Mouse (Mus musculus): ENCODE measurements at regions not wholly inside any gene's neighbourhood (a gene's known extent, or its start where the extent isn't known, plus 50 kb on each side); places are given as distances from the start of the nearest gene placed in this dataset.

- peaks cover under 1% of the 10 kb centered on the region; the same call in 1 of the 2 replicates for H3K27me3 ChIP-seq (ENCODE audit: insufficient read depth, low read length)
- H3K4me3 ChIP-seq (replicated peaks; ENCODE audit: low read length), result no peak overlapping the region
- no peaks in the 10 kb centered on the region for H3K9me3 ChIP-seq (ENCODE audit: low read length)
- TF ChIP-seq CTCF (conservative IDR thresholded peaks at IDR 0.05; ENCODE audit: low read length) (no peak), POU5F1 (IDR thresholded peaks at IDR 0.05; ENCODE audit: borderline replicate concordance, low read length) (no peak), NANOG (IDR thresholded peaks at IDR 0.05; ENCODE audit: borderline replicate concordance, low read length) (no peak)
- H3K4me1 ChIP-seq (replicated peaks; ENCODE audit: low read depth, low read length), result peaks cover 65% of the 10 kb centered on the region
- no peaks in the 10 kb centered on the region for H3K36me3 ChIP-seq (ENCODE audit: insufficient read depth, low read length)
Observed at GRCm38 (mm10) chr14:76631181-76631580, 74.5 kb upstream of the Serp2 start.

- H3K9me3 ChIP-seq (ENCODE audit: low read length), result no peaks in the 10 kb centered on the region
- peaks cover 77% of the 10 kb centered on the region for H3K4me1 ChIP-seq (replicated peaks; ENCODE audit: low read depth, low read length)
- TF ChIP-seq NANOG (IDR thresholded peaks at IDR 0.05; ENCODE audit: borderline replicate concordance, low read length) (no peak), POU5F1 (IDR thresholded peaks at IDR 0.05; ENCODE audit: borderline replicate concordance, low read length) (peak; percentile 55; the same call in 1 of the 2 replicates), CTCF (conservative IDR thresholded peaks at IDR 0.05; ENCODE audit: low read length) (no peak)
- no peaks in the 10 kb centered on the region for H3K36me3 ChIP-seq (ENCODE audit: insufficient read depth, low read length)
- H3K27me3 ChIP-seq (ENCODE audit: insufficient read depth, low read length), result no peaks in the 10 kb centered on the region
- no peak overlapping the region for H3K4me3 ChIP-seq (replicated peaks; ENCODE audit: low read length)
Observed at GRCm38 (mm10) chr14:76629913-76630478, 73.3 kb upstream of the Serp2 start.

GRCm38 (mm10) chr14:76628182-76628892, 71.6 kb upstream of the Serp2 start:
- no peaks in the 10 kb centered on the region for H3K9me3 ChIP-seq (ENCODE audit: low read length)
- H3K4me1 ChIP-seq (replicated peaks; ENCODE audit: low read depth, low read length), result peaks cover 83% of the 10 kb centered on the region
- no peaks in the 10 kb centered on the region for H3K36me3 ChIP-seq (ENCODE audit: insufficient read depth, low read length)
- TF ChIP-seq CTCF (conservative IDR thresholded peaks at IDR 0.05; ENCODE audit: low read length), result no peak
- no peak for TF ChIP-seq POU5F1 (IDR thresholded peaks at IDR 0.05; ENCODE audit: borderline replicate concordance, low read length)
- TF ChIP-seq NANOG (IDR thresholded peaks at IDR 0.05; ENCODE audit: borderline replicate concordance, low read length), result no peak
- no peaks in the 10 kb centered on the region for H3K27me3 ChIP-seq (ENCODE audit: insufficient read depth, low read length)
- H3K4me3 ChIP-seq (replicated peaks; ENCODE audit: low read length), result no peak overlapping the region

GRCm38 (mm10) chr14:76625589-76626368, 69.1 kb upstream of the Serp2 start:
- H3K4me3 ChIP-seq (replicated peaks; ENCODE audit: low read length), result no peak overlapping the region
- H3K9me3 ChIP-seq (ENCODE audit: low read length), result no peaks in the 10 kb centered on the region
- TF ChIP-seq NANOG (IDR thresholded peaks at IDR 0.05; ENCODE audit: borderline replicate concordance, low read length), result no peak
- no peak for TF ChIP-seq POU5F1 (IDR thresholded peaks at IDR 0.05; ENCODE audit: borderline replicate concordance, low read length)
- no peak for TF ChIP-seq CTCF (conservative IDR thresholded peaks at IDR 0.05; ENCODE audit: low read length)

GRCm38 (mm10) chr14:76624626-76625378, 68.1 kb upstream of the Serp2 start:
- no peak for TF ChIP-seq NANOG (IDR thresholded peaks at IDR 0.05; ENCODE audit: borderline replicate concordance, low read length)
- TF ChIP-seq POU5F1 (IDR thresholded peaks at IDR 0.05; ENCODE audit: borderline replicate concordance, low read length), result no peak
- TF ChIP-seq CTCF (conservative IDR thresholded peaks at IDR 0.05; ENCODE audit: low read length), result no peak
- H3K4me3 ChIP-seq (replicated peaks; ENCODE audit: low read length), result peak overlapping the region; percentile 41
- peaks cover 75% of the 10 kb centered on the region for H3K4me1 ChIP-seq (replicated peaks; ENCODE audit: low read depth, low read length)
- no peaks in the 10 kb centered on the region for H3K9me3 ChIP-seq (ENCODE audit: low read length)
- H3K36me3 ChIP-seq (ENCODE audit: insufficient read depth, low read length), result no peaks in the 10 kb centered on the region
- H3K27me3 ChIP-seq (ENCODE audit: insufficient read depth, low read length), result peaks cover 7% of the 10 kb centered on the region; the same call in 1 of the 2 replicates

More at GRCm38 (mm10) chr14:76625589-76626368, 69.1 kb upstream of the Serp2 start:
- Histone ChIP-seq H3K27me3 (ENCODE audit: insufficient read depth, low read length) (no peaks in the 10 kb centered on the region), H3K36me3 (ENCODE audit: insufficient read depth, low read length) (no peaks in the 10 kb centered on the region), H3K4me1 (replicated peaks; ENCODE audit: low read depth, low read length) (peaks cover 82% of the 10 kb centered on the region)

- no peaks in the 10 kb centered on the region for H3K36me3 ChIP-seq (ENCODE audit: insufficient read depth, low read length)
Observed at GRCm38 (mm10) chr14:76623371-76623988, 66.8 kb upstream of the Serp2 start.

GRCm38 (mm10) chr14:76622634-76623291, 66.1 kb upstream of the Serp2 start:
- Histone ChIP-seq H3K4me1 (replicated peaks; ENCODE audit: low read depth, low read length) (peaks cover 70% of the 10 kb centered on the region), H3K9me3 (ENCODE audit: low read length) (no peaks in the 10 kb centered on the region)
- TF ChIP-seq CTCF (conservative IDR thresholded peaks at IDR 0.05; ENCODE audit: low read length), result no peak
- no peak for TF ChIP-seq POU5F1 (IDR thresholded peaks at IDR 0.05; ENCODE audit: borderline replicate concordance, low read length)
- no peak; the same call in 1 of the 2 replicates for TF ChIP-seq NANOG (IDR thresholded peaks at IDR 0.05; ENCODE audit: borderline replicate concordance, low read length)

More at GRCm38 (mm10) chr14:76623371-76623988, 66.8 kb upstream of the Serp2 start:
- H3K27me3 ChIP-seq (ENCODE audit: insufficient read depth, low read length), result peaks cover 7% of the 10 kb centered on the region; the same call in 1 of the 2 replicates
- H3K4me3 ChIP-seq (replicated peaks; ENCODE audit: low read length), result no peak overlapping the region
- peaks cover 70% of the 10 kb centered on the region for H3K4me1 ChIP-seq (replicated peaks; ENCODE audit: low read depth, low read length)
- TF ChIP-seq CTCF (conservative IDR thresholded peaks at IDR 0.05; ENCODE audit: low read length) (no peak), POU5F1 (IDR thresholded peaks at IDR 0.05; ENCODE audit: borderline replicate concordance, low read length) (no peak), NANOG (IDR thresholded peaks at IDR 0.05; ENCODE audit: borderline replicate concordance, low read length) (no peak)
- no peaks in the 10 kb centered on the region for H3K9me3 ChIP-seq (ENCODE audit: low read length)

More at GRCm38 (mm10) chr14:76622634-76623291, 66.1 kb upstream of the Serp2 start:
- Histone ChIP-seq H3K36me3 (ENCODE audit: insufficient read depth, low read length) (no peaks in the 10 kb centered on the region), H3K27me3 (ENCODE audit: insufficient read depth, low read length) (peaks cover 7% of the 10 kb centered on the region; the same call in 1 of the 2 replicates), H3K4me3 (replicated peaks; ENCODE audit: low read length) (peak overlapping the region; percentile 50)

Measured in E14TG2a.4 (cell line).